Mouse (Mus musculus) T-helper 1 cell (primary cell): ENCODE data around the gene Fh1.

Experiments used
- in situ Hi-C: fragments of 300-600 bp; cut with MboI, MseI; formaldehyde crosslinking; loops from one replicate; pipeline ENCODE4 v1.15.1; 2025; ENCODE audit warnings: high pct_unique_total_duplicates

Fh1 gene

GRCm38 (mm10) chr1:175625990-175626692 is 706 bp upstream of the Fh1 start:
- in situ Hi-C loops, result loop anchor here (25.0 kb wide), 1 partner anchor 1636 kb away; the partner anchor contains the start of gene Akt3

- in situ Hi-C loops, result loop anchor here (5.0 kb wide), 1 partner anchor 254 kb away; no protein-coding TSS in a partner anchor
These were observed 1.8 kb downstream of the Fh1 start for GRCm38 (mm10) chr1:175623656-175624055.

- in situ Hi-C loops, result loop anchor here (5.0 kb wide), 1 partner anchor 257 kb away; no protein-coding TSS in a partner anchor
These were observed 5.5 kb downstream of the Fh1 start, which contains the start of gene Kmo for GRCm38 (mm10) chr1:175619814-175620431. Gene Kmo, plus strand, starts transcription at chr1:175620381.

GRCm38 (mm10) chr1:175614992-175615391 is 10.4 kb downstream of the Fh1 start:
- in situ Hi-C loops, result no loop called here

GRCm38 (mm10) chr1:175608708-175609107 is 16.7 kb downstream of the Fh1 start:
- in situ Hi-C loops, result no loop called here

- in situ Hi-C loops, result no loop called here
These were observed 17.4 kb downstream of the Fh1 start for GRCm38 (mm10) chr1:175607838-175608585.

GRCm38 (mm10) chr1:175607308-175607707 is 18.1 kb downstream of the Fh1 start:
- in situ Hi-C loops, result no loop called here

- in situ Hi-C loops, result no loop called here
These were observed 22.0 kb downstream of the Fh1 start for GRCm38 (mm10) chr1:175603390-175603789.

- in situ Hi-C loops, result no loop called here
These were observed 23.2 kb downstream of the Fh1 start for GRCm38 (mm10) chr1:175602231-175602630.

GRCm38 (mm10) chr1:175592832-175593231 is 32.6 kb downstream of the Fh1 start:
- in situ Hi-C loops, result no loop called here

- in situ Hi-C loops, result no loop called here
These were observed 38.8 kb downstream of the Fh1 start for GRCm38 (mm10) chr1:175586656-175587055.

GRCm38 (mm10) chr1:175585267-175585666 is 40.2 kb downstream of the Fh1 start:
- in situ Hi-C loops, result no loop called here

- in situ Hi-C loops, result no loop called here
These were observed 42.6 kb downstream of the Fh1 start for GRCm38 (mm10) chr1:175582799-175583198.

- in situ Hi-C loops, result no loop called here
These were observed 45.1 kb downstream of the Fh1 start for GRCm38 (mm10) chr1:175580346-175580745.

GRCm38 (mm10) chr1:175579598-175580235 is 45.7 kb downstream of the Fh1 start:
- in situ Hi-C loops, result no loop called here

GRCm38 (mm10) chr1:175578425-175579096 is 46.9 kb downstream of the Fh1 start:
- in situ Hi-C loops, result no loop called here

- in situ Hi-C loops, result no loop called here
These were observed 51.3 kb downstream of the Fh1 start for GRCm38 (mm10) chr1:175574129-175574528.

- in situ Hi-C loops, result no loop called here
These were observed 59.8 kb downstream of the Fh1 start for GRCm38 (mm10) chr1:175565579-175566103.

- in situ Hi-C loops, result no loop called here
These were observed 61.1 kb downstream of the Fh1 start for GRCm38 (mm10) chr1:175564321-175564720.

GRCm38 (mm10) chr1:175562379-175562778 is 63.1 kb downstream of the Fh1 start:
- in situ Hi-C loops, result no loop called here

- in situ Hi-C loops, result no loop called here
These were observed 63.6 kb downstream of the Fh1 start for GRCm38 (mm10) chr1:175561806-175562205.
